8 mouse cellular contexts compared by ENCODE assay signal in genomic region chr9:108067900-108068299, GRCm38 (mm10). TPM values are rescaled to one million over a fixed set of nuclear protein-coding genes. Genes with fewer than 3 reads are reported as not detected.
DNase-seq lines count a peak whose midpoint lies in the region; ATAC-seq and TF ChIP-seq lines count a peak whose summit lies in the region.
"Had no signal": no experiment of that assay in that cellular context is flagged by ENCODE, and none has a peak within 500 bp of the region (broad histone marks: within the 10 kb centered on the region; RNA-seq: fewer than 3 reads in every experiment).

No protein-coding gene starts in this region.

- no peaks in the 10 kb centered on the region for H3K9me3 ChIP-seq in limb, embryonic 12.5 days
- H3K9me3 ChIP-seq in midbrain, embryonic 15.5 days = no peaks in the 10 kb centered on the region

- DNase-seq in adrenal gland, adult 18-20 months (ENCODE audit: low spot score in 2 of 2) = peak; percentile 82 to 84
- peak; percentile 92 for DNase-seq in embryo, embryonic 10.5 days (ENCODE audit: low spot score)
- peak; percentile 87 for DNase-seq in kidney, adult 2 months
- peak; percentile 47 to 77 for DNase-seq in spleen, adult 18-20 months

- no peak overlapping the region for H3K9ac ChIP-seq in limb, embryonic 12.5 days (replicated peaks)
- H3K9ac ChIP-seq in midbrain, embryonic 15.5 days = no peak overlapping the region

- H3K36me3 ChIP-seq in kidney, adult 2 months (ENCODE audit: control insufficient read depth, insufficient read depth, low read length) = no peaks in the 10 kb centered on the region
- H3K36me3 ChIP-seq in limb, embryonic 12.5 days = peaks cover 63% of the 10 kb centered on the region
- H3K36me3 ChIP-seq in midbrain, embryonic 15.5 days (replicated peaks) = peaks cover 13% of the 10 kb centered on the region; the same call in 1 of the 2 replicates

- H3K4me3 ChIP-seq in kidney, adult 2 months (ENCODE audit: insufficient read depth, low read depth, low read length) = no peak overlapping the region
- H3K4me3 ChIP-seq in limb, embryonic 12.5 days (replicated peaks) = no peak overlapping the region
- no peak overlapping the region for H3K4me3 ChIP-seq in midbrain, embryonic 15.5 days
- H3K4me3 ChIP-seq: myocyte had no signal

- WGBS in kidney, adult 2 months = 21% methylated on average over 8 of the region's 8 CpGs
- WGBS in limb, embryonic 12.5 days = 20% methylated on average over 8 of the region's 8 CpGs
- WGBS in midbrain, embryonic 15.5 days = 21% methylated on average over 8 of the region's 8 CpGs

- no peaks in the 10 kb centered on the region for H3K4me1 ChIP-seq in kidney, adult 2 months (ENCODE audit: control insufficient read depth, insufficient read depth, low read length)
- H3K4me1 ChIP-seq in limb, embryonic 12.5 days (replicated peaks) = no peaks in the 10 kb centered on the region
- H3K4me1 ChIP-seq in midbrain, embryonic 15.5 days = no peaks in the 10 kb centered on the region

- peak; percentile 76 for ATAC-seq in granulocyte monocyte progenitor cell, adult 5-6 weeks (replicated peaks; ENCODE audit: poor library complexity, severe bottlenecking)
- peak; percentile 43; the same call in 1 of the 2 replicates for ATAC-seq in limb, embryonic 12.5 days (ENCODE audit: insufficient number of reproducible peaks, insufficient read depth, low FRiP score, low TSS enrichment, low read depth)
- ATAC-seq in midbrain, embryonic 15.5 days (replicated peaks) = 0 out of 2 replicates have a peak, but pooled peaks have one; percentile 58

- no peaks in the 10 kb centered on the region for H3K27me3 ChIP-seq in kidney, adult 2 months (replicated peaks; ENCODE audit: control insufficient read depth, insufficient read depth, low read length)
- no peaks in the 10 kb centered on the region for H3K27me3 ChIP-seq in limb, embryonic 12.5 days
- H3K27me3 ChIP-seq in midbrain, embryonic 15.5 days (replicated peaks) = no peaks in the 10 kb centered on the region

- no peak overlapping the region for H3K27ac ChIP-seq in kidney, adult 2 months (ENCODE audit: insufficient read depth, low read depth, low read length)
- no peak overlapping the region for H3K27ac ChIP-seq in limb, embryonic 12.5 days
- H3K27ac ChIP-seq in midbrain, embryonic 15.5 days = no peak overlapping the region

- TF ChIP-seq POLR2A in kidney, adult 2 months (IDR thresholded peaks at IDR 0.05; ENCODE audit: low read depth, low read length) = no peak

- no peak overlapping the region for H3K4me2 ChIP-seq in limb, embryonic 12.5 days
- no peak overlapping the region for H3K4me2 ChIP-seq in midbrain, embryonic 15.5 days

- TF ChIP-seq CTCF in kidney, adult 2 months (conservative IDR thresholded peaks at IDR 0.05; ENCODE audit: insufficient read depth, insufficient read length, low read depth, low read length) = peak; percentile 96

RNA-seq across cellular contexts. Expression of gene Mst1, which starts 12.3 kb away (rescaled TPM):
- total RNA-seq in adrenal gland, adult 18-20 months (2021) = under 1 TPM in 1 of 2 experiments, not detected in 1; 0.23 TPM
- total RNA-seq in granulocyte monocyte progenitor cell, adult 5-6 weeks (2014; fragmentation: Nextera tagmentation) = 0.67 TPM in 1 of 2 replicates, not detected in the other
- 0.34 and 1.6 TPM in 2 replicates for total RNA-seq in granulocyte monocyte progenitor cell, adult 5-6 weeks (2017)
- 0.31 and 0.39 TPM in 2 replicates for polyA plus RNA-seq in kidney, adult 2 months (2012; rRNA removed)
- 0.18 and 0.51 TPM in 2 replicates for polyA plus RNA-seq in limb, embryonic 12.5 days (2016; fragmentation: Nextera tagmentation; extraction: Ambion mirVana)
- not detected in 2 replicates for polyA plus RNA-seq in midbrain, embryonic 15.5 days (2015; fragmentation: Nextera tagmentation; extraction: Ambion mirVana)

RNA-seq across cellular contexts. Expression of gene Amigo3, which starts 14.9 kb away (rescaled TPM):
- total RNA-seq in adrenal gland, adult 18-20 months (2021) = 1 to 10 TPM; 2.0 to 3.5 TPM
- total RNA-seq in granulocyte monocyte progenitor cell, adult 5-6 weeks (2014; fragmentation: Nextera tagmentation) = 2.2 and 3.4 TPM in 2 replicates
- total RNA-seq in granulocyte monocyte progenitor cell, adult 5-6 weeks (2017) = 2.2 and 3.1 TPM in 2 replicates
- 1.2 and 1.3 TPM in 2 replicates for polyA plus RNA-seq in kidney, adult 2 months (2012; rRNA removed)
- 3.1 and 3.7 TPM in 2 replicates for polyA plus RNA-seq in limb, embryonic 12.5 days (2016; fragmentation: Nextera tagmentation; extraction: Ambion mirVana)
- 3.5 and 3.6 TPM in 2 replicates for polyA plus RNA-seq in midbrain, embryonic 15.5 days (2015; fragmentation: Nextera tagmentation; extraction: Ambion mirVana)

RNA-seq across cellular contexts. Expression of gene Rnf123, which starts 15.2 kb away (rescaled TPM):
- total RNA-seq in adrenal gland, adult 18-20 months (2021) = 10 to 100 TPM; 54.0 to 63.2 TPM
- total RNA-seq in granulocyte monocyte progenitor cell, adult 5-6 weeks (2014; fragmentation: Nextera tagmentation) = 64.5 and 75.3 TPM in 2 replicates
- 29.7 and 30.3 TPM in 2 replicates for total RNA-seq in granulocyte monocyte progenitor cell, adult 5-6 weeks (2017)
- 92.1 and 106 TPM in 2 replicates for polyA plus RNA-seq in kidney, adult 2 months (2012; rRNA removed)
- polyA plus RNA-seq in limb, embryonic 12.5 days (2016; fragmentation: Nextera tagmentation; extraction: Ambion mirVana) = 30.5 and 38.0 TPM in 2 replicates
- polyA plus RNA-seq in midbrain, embryonic 15.5 days (2015; fragmentation: Nextera tagmentation; extraction: Ambion mirVana) = 54.7 and 55.0 TPM in 2 replicates

RNA-seq across cellular contexts. Expression of gene Gmppb, which starts 18.9 kb away (rescaled TPM):
- total RNA-seq in adrenal gland, adult 18-20 months (2021) = 10 to 100 TPM; 19.8 to 20.1 TPM
- 14.1 and 15.1 TPM in 2 replicates for total RNA-seq in granulocyte monocyte progenitor cell, adult 5-6 weeks (2014; fragmentation: Nextera tagmentation)
- 16.1 and 41.8 TPM in 2 replicates for total RNA-seq in granulocyte monocyte progenitor cell, adult 5-6 weeks (2017)
- 14.0 and 16.0 TPM in 2 replicates for polyA plus RNA-seq in kidney, adult 2 months (2012; rRNA removed)
- 22.5 and 25.5 TPM in 2 replicates for polyA plus RNA-seq in limb, embryonic 12.5 days (2016; fragmentation: Nextera tagmentation; extraction: Ambion mirVana)
- polyA plus RNA-seq in midbrain, embryonic 15.5 days (2015; fragmentation: Nextera tagmentation; extraction: Ambion mirVana) = 19.6 and 22.0 TPM in 2 replicates

RNA-seq across cellular contexts. Expression of gene Apeh, which starts 26.5 kb away (rescaled TPM):
- 10 to 100 TPM; 71.8 to 86.6 TPM for total RNA-seq in adrenal gland, adult 18-20 months (2021)
- total RNA-seq in granulocyte monocyte progenitor cell, adult 5-6 weeks (2014; fragmentation: Nextera tagmentation) = 72.6 and 79.0 TPM in 2 replicates
- total RNA-seq in granulocyte monocyte progenitor cell, adult 5-6 weeks (2017) = 75.8 and 83.2 TPM in 2 replicates
- polyA plus RNA-seq in kidney, adult 2 months (2012; rRNA removed) = 299 and 327 TPM in 2 replicates
- 56.9 and 57.9 TPM in 2 replicates for polyA plus RNA-seq in limb, embryonic 12.5 days (2016; fragmentation: Nextera tagmentation; extraction: Ambion mirVana)
- polyA plus RNA-seq in midbrain, embryonic 15.5 days (2015; fragmentation: Nextera tagmentation; extraction: Ambion mirVana) = 54.7 and 61.3 TPM in 2 replicates
